Mouse (Mus musculus) heart, postnatal 10 days (tissue): ENCODE data around the gene A630076J17Rik. TPM values are rescaled to one million over a fixed set of nuclear protein-coding genes. Genes with fewer than 3 reads are reported as not detected.
A peak's percentile ranks its signal among the peaks of the same experiment; 100 is the strongest.

ENCODE experiments used
- DNase-seq, 2 experiments: peaks; one replicate each; pipeline ENCODE4 v3.0.0; 2021
- intact Hi-C: fragments of 180-260 bp; cut with DNase I; formaldehyde crosslinking; loops from one replicate; pipeline ENCODE4 v1.15.1; 2025
- total RNA-seq, 2 experiments: library from RNA; stranded (reverse); gene quantifications; 2 replicates each; pipeline ENCODE4 v1.2.3; 2021

A630076J17Rik gene
- total RNA-seq, 2 experiments from 2014 or later: not detected

GRCm38 (mm10) chr3:107272433-107272832 lies 42.0 kb downstream of the A630076J17Rik start:
- intact Hi-C loops: loop anchor here (2.0 kb wide), 1 partner anchor 194 kb away; no protein-coding TSS in a partner anchor
- no peak for DNase-seq

- intact Hi-C loops: loop anchor here (1.0 to 2.0 kb wide), 4 partner anchors 41 to 193 kb away; no protein-coding TSS in a partner anchor
- peak; percentile 68 to 82 for DNase-seq
Observed at GRCm38 (mm10) chr3:107273820-107274219, 43.4 kb downstream of the A630076J17Rik start.

- intact Hi-C loops: loop anchor here (2.0 kb wide), 1 partner anchor 181 kb away; no protein-coding TSS in a partner anchor
Observed at GRCm38 (mm10) chr3:107275351-107275750, 44.9 kb downstream of the A630076J17Rik start.

GRCm38 (mm10) chr3:107275996-107276395 lies 45.6 kb downstream of the A630076J17Rik start:
- intact Hi-C loops: loop anchor here (2.0 kb wide), 1 partner anchor 181 kb away; no protein-coding TSS in a partner anchor
- DNase-seq: no peak

More at GRCm38 (mm10) chr3:107275351-107275750, 44.9 kb downstream of the A630076J17Rik start:
- DNase-seq: no peak

- intact Hi-C loops: no loop called here
- no peak for DNase-seq
Observed at GRCm38 (mm10) chr3:107276626-107277025, 46.2 kb downstream of the A630076J17Rik start.

- DNase-seq: peak; percentile 92 to 93
- intact Hi-C loops: loop anchor here (2.0 kb wide), 1 partner anchor 54 kb away; the partner anchor contains the start of gene Rbm15
Observed at GRCm38 (mm10) chr3:107278479-107279269, 48.3 kb downstream of the A630076J17Rik start, which contains the start of gene Lamtor5. Lamtor5 (plus strand) TSS chr3:107278858.

Other genes starting within 250 kb of the A630076J17Rik start
- gene Kcna3, start 194.4 kb upstream of the A630076J17Rik start, total RNA-seq: under 1 TPM; 0.36 to 0.45 TPM
- gene Kcna2, start 129.5 kb upstream of the A630076J17Rik start, total RNA-seq: under 1 TPM; 0.65 to 0.67 TPM
- not detected for gene Kcna10, start 47.6 kb upstream of the A630076J17Rik start, total RNA-seq
- gene Cym, start 8.9 kb upstream of the A630076J17Rik start, total RNA-seq: not detected
- gene Prok1, start 9.1 kb downstream of the A630076J17Rik start, total RNA-seq: not detected
- gene Lamtor5, start 48.2 kb downstream of the A630076J17Rik start, total RNA-seq: 10 to 100 TPM; 74.0 to 74.6 TPM
- gene Slc16a4, start 60.6 kb downstream of the A630076J17Rik start, total RNA-seq: under 1 TPM; 0.45 to 0.48 TPM
- gene Rbm15, start 103.1 kb downstream of the A630076J17Rik start, total RNA-seq: 10 to 100 TPM; 25.8 to 29.3 TPM
- under 1 TPM; 0.36 to 0.50 TPM for gene Kcnc4, start 228.9 kb downstream of the A630076J17Rik start, total RNA-seq